Mouse (Mus musculus) layer of hippocampus, postnatal 36 days (tissue): Measurements from ENCODE around the gene Casq2. TPM values are rescaled to one million over a fixed set of nuclear protein-coding genes. Genes with fewer than 3 reads are reported as not detected.

ENCODE experiments used
- DNase-seq, 2 experiments: peaks; one replicate each; pipeline ENCODE4 v3.0.0; 2022
- total RNA-seq, 2 experiments: library from RNA; stranded (reverse); gene quantifications; 2 replicates each; pipeline ENCODE4 v1.2.3; 2021

The Casq2 gene
- 1 to 10 TPM in 1 of 2 experiments, under 1 TPM in 1; 0.77 to 2.3 TPM for total RNA-seq

DNA sequence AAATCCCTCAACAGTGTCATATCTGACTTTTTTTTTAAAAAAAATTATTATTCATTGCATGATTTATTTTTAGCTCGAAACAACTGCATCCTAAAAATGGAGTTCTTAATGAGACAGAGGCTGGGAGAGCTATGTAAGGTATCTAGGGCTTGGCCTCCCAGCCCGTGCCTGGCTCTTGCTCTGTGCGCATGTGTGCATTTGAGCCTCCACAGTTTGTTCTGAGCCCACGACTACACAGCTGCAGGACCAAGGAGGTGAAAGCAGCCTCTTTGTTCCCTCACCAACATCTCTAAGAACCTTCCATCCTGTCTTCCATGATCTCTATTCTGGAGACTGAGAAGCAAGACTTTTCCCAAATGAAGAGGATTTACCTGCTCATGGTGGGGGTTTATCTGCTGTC, at the start of gene Casq2:
Gene Casq2, plus strand, starts transcription at position 133 of the 400 bp plus-strand sequence.
- no peak for DNase-seq

- no peak for DNase-seq
Measured at GRCm38 (mm10) chr3:102037806-102038205, 48.4 kb upstream of the Casq2 start.

- no peak for DNase-seq
Measured at GRCm38 (mm10) chr3:102038608-102039007, 47.6 kb upstream of the Casq2 start.

DNA sequence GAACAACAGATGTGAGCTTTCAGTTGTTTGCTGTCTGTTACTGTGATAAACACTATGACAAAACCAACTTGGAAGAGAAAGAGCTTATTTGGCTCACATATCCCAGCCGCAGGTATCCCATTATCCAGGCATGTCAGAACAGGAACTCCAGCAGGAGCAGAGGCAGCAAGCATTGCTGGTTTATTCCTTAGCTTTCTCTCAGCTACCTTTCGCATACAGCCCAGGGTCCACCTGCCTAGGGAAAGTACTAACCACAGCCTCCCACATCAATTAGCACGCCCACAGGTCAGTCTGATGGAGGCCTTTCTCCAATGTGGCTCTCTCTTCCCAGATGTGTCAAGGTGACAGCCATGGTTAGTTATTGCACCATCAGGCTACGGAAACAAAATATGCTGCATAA, 44.6 kb upstream of the Casq2 start:
- DNase-seq: no peak

- DNase-seq: no peak
Measured at GRCm38 (mm10) chr3:102045071-102045470, 41.1 kb upstream of the Casq2 start.

GRCm38 (mm10) chr3:102047532-102047931, 38.7 kb upstream of the Casq2 start:
- DNase-seq: no peak

DNA sequence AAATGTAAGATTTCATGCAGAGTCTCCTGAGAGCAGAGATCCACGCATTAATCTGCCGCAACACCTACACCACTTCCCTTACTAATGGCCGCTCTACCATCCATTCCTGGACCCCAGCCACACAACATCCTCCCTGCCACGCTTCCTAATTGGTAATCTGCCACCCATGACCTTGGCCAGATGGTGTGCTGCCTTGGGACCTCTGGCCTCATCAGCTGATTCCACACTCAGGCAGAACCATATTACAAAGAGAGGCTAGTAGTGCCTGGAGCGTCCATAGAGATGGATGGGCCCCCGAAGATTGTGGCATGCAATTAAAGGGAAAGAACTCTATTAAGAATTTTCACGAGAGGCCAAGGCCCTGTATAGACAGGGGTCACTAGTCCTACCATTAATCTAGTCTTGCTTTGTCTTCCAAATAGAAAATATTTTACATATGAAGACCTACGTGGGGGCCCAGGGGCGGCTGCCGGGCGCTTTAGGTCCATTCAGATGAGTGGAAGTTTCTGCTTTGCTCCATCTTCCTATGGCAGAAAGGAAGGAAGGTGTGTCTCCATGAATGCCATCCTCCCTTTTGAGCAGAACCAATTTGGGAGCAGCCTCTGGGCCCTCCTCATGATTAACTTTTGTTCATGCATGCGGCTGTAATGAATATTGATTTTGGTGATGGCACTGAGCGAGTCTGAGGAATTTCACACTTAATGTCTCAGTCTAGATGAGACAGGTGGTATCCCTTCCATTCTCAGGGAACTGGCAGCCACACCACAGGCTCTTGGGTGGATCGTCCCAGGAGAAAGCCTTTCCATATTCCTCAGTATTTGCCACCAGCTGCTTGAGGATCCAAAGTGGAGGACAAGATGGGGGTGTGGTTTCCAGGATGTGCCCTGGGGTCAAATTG, 36.8 kb upstream of the Casq2 start:
- DNase-seq: no peak

DNA sequence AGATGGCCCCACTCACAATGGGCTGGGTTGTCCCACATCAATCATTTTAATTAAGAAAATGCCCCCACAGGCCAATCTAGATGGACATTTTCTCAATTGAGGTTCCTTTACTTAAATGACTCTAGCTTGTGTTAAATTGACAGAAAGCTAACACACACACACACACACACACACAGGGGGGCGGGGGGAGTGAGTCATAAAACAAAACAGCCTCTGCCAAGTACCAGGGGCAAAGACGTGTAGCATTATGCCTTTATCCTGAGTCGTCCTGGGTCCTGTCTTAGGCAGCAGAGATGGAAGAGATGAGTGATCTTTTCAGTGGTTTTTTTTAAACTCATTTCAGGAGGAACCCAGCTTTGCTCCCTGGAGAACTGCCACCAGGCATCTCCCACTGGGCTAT, 34.2 kb upstream of the Casq2 start:
- DNase-seq: no peak

- DNase-seq: no peak
Measured at GRCm38 (mm10) chr3:102053293-102053692, 32.9 kb upstream of the Casq2 start.

DNA sequence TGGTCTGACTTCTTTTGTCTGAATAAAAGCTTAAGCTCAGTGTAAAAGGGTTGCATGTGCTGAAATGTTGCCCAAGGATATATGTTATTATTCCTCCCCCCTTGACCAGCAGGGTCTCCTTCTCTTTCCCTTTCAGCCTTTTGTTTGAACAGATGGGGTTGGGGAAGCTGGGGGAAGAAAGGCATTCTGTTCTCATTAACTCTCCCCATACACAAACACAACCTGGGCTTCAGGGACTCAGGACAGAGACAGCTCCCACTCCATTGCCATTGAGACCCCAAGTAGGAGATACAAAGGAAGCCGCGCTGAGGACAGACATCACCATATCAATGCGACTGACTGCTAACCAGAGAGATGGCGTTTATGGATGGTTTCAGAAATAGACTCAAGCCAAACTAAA, 30.3 kb upstream of the Casq2 start:
- DNase-seq: no peak

GRCm38 (mm10) chr3:102060065-102060464, 26.1 kb upstream of the Casq2 start:
- no peak for DNase-seq

DNA sequence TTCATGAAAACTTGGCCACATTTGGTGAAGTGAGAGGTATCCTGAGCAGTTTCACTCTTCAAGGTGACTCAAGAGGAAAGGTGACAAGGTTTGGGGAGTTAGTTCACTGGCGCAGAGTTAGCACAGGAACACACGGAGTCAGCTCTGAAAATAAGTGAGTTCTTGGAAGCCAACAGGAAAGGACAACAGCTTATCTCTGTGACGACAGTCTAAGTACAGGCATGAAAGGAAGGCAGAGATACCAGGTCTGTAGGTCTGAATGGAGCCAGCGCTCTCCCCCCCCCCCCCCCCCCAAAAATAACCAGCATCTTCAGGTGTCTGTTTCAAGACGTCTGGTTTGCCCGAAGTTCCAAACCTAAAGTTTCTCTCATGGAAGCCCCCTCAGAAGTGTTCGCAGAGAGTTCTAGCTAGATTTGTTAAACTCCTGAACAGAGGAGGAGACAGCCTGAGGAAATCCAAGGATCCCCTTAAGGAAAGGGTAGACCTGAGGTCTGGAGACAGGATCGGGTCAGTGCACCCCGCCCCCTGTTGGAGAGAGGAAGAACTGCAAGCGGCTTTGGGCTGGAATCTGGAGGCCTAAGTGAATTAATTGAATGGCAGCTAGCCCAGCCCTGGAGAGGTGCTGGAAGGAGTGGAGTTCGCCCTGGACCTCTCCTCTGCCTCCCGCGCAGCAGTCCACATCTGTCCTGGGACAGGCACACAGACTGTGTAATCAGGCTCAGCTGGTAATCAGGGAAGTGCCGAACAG, 24.1 kb upstream of the Casq2 start:
- DNase-seq: peak; percentile 36 to 45

- DNase-seq: no peak
Measured at GRCm38 (mm10) chr3:102062671-102063010, 23.6 kb upstream of the Casq2 start.

GRCm38 (mm10) chr3:102063273-102064120, 22.7 kb upstream of the Casq2 start:
- DNase-seq: no peak

DNA sequence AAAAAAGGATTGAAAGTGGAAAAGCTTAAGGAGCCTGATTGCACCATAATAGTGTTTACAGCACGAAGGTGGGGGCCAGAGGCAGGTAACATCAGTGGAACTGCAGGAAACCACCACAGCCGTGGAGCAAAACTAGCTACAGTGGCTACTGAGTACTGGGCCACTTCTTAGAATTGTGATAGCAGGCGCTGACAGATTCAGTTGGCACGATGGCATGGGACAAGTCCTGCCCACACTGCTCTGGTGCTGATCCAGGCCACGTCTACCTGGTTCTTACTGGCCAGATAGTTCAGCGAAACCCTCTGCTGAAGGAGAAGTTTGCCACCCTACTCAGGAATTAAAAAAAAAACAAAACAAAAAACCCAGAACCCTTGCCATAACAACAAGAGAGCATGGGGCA, 21.6 kb upstream of the Casq2 start:
- no peak for DNase-seq

DNA sequence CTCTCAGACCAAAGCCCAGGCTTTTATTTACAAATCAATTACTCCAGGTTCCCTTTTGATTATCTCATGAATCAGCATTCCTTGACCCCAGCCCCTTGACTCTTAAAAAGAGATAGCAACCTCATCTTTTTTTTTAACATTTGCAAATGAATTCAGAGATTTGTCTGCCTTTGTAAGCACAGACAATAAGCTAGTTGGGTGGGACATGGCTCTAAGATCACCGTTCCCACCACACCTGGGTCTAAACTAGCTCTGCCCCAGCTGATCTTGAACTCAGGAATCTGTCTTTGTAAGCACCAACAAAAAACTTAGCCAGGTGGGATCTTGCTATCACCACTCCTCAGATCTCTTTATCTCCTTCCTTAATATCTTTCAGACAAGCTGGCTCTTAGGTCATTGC, 18.9 kb upstream of the Casq2 start:
- DNase-seq: no peak

GRCm38 (mm10) chr3:102067861-102068260, 18.4 kb upstream of the Casq2 start:
- no peak for DNase-seq

DNA sequence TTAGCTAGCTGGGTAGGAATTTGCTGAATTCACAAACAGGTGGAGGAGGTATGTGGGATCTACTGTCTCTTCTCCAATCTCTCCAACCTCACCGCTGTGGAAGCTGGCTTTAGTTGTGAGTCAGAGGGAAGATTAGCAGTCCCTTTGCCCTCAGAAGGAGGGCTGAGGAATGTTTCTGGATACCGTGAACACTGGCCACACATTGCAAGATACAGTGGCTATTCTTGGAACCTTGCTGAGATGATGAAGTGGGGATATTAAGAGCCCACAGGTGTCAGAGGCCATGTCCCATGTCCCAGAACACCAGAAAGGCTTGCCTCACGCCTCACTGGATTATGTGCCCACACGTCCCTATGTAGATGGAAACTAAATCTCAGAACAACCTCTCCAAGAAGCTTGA, 17.0 kb upstream of the Casq2 start:
- DNase-seq: no peak

DNA sequence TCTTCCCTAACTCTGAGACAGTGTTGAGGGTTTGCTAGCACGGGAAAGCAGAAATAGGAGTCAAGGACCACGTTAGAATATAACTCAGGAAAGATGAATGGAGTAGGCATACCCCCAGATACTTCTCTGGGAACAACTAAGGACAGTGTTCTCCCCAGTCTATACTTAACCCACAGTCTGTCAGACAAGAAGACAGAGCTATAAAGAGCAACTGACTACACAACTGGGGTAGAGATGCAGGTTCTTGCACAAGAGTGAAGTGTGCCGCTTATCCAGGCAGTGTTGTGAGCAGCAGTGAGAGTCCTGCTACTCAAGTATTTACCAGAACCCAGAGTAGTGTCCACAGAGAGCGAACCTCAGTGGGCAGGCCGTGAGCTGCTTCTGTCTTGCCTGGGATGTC, 16.5 kb upstream of the Casq2 start:
- DNase-seq: no peak

DNA sequence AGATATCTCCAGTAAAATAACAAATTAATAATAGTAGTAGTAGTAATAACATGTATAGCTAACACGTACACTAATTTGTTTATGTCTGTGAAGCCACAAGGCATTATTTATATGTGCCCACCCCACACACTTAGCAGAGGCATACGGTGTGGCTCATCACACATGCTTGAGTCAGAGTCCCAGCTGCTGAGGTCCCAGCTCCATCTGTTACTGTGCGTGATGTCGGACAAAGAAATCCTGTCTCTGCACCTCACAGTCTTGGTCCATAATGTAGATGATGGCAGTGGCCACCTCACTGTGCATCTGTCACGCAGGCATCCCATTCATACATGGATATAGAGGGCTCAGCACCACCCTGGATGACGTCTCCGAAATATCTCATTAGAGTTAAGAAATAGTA, 15.9 kb upstream of the Casq2 start:
- no peak for DNase-seq

GRCm38 (mm10) chr3:102071016-102071415, 15.2 kb upstream of the Casq2 start:
- DNase-seq: peak; percentile 52 to 56

DNA sequence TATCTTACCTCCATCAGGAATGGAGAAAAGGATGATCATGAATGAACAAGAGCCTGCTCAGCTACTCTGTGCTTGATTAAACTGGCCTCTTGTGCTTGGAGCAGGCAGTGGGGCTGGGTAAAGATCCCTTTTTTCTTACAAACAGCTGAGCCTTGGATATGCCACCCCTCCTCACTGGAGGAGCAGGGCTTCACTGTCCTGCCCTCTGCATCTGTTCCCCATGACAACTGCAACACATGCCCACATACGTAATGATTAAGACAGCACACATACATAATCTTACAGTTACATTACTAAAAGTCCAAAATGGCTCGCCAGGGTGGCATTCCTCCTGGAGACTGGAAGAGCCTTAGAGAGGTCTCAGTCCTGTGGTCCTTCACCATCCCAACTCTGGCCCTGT, 6.8 kb upstream of the Casq2 start:
- DNase-seq: no peak

DNA sequence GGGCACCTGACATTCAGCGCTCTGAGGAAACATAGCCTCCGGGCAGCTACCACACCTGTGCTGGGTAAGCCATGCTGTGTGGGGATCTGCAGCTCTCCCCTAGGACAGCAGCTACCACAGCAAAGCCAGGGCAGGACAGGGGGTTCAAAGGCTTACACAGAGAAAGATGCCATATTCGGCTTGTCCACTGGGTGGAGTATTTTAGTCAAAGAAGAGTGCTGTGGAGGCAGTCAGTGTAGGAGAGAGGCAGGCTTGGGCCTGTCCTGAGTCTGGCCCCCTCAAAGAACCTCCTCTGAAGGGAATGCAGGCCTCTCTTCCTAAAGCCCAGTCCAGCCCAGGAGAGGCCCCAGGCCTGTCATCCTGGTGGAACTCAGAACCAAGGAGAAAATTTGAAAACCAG, 4.4 kb upstream of the Casq2 start:
- peak; percentile 39 to 74 for DNase-seq
